Mouse (Mus musculus): ENCODE measurements around the gene Gm5485. TPM values are rescaled to one million over a fixed set of nuclear protein-coding genes. Genes with fewer than 3 reads are reported as not detected.

Gene Gm5485
- polyA plus RNA-seq, 1 experiment from 2014 or later: 0.58 TPM

DNA sequence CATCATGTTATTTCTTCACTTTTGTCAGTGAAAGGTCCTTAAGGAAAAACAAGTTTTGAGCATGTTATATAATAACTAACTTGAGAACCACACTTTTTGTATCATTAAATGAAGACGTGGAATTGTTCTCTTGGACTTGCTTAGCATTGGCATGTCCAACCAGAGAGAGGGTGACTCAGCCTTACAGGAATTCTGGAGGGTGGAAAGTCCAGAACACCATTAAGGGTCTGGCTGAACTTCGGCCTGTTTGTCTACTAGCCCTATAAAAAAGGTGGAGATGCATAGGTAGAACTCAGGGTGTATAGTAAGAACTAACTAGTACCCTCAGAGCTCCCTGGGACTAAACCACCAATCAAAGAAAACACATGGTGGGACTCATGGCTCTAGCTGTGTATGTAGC is 16.9 kb downstream of the Gm5485 start:
- TF ChIP-seq EP300 (optimal IDR thresholded peaks at IDR 0.05) (no peak), CTCF (IDR thresholded peaks at IDR 0.05; ENCODE audit: low read depth) (no peak)
- DNase-seq (ENCODE audit: low spot score): no peak
- no peak overlapping the region for H3K4me3 ChIP-seq (ENCODE audit: low read depth, low read length)
- WGBS: 78% methylated on average over 2 of the region's 2 CpGs
- H3K4me1 ChIP-seq (replicated peaks; ENCODE audit: control insufficient read depth, insufficient read depth): no peaks in the 10 kb centered on the region
- H3K4me2 ChIP-seq (replicated peaks; ENCODE audit: low read depth): no peak overlapping the region
- no peak overlapping the region for H3K9ac ChIP-seq (ENCODE audit: low read length)
- no peaks in the 10 kb centered on the region for H3K9me3 ChIP-seq (ENCODE audit: control insufficient read depth, low read length)
- no peaks in the 10 kb centered on the region for H3K36me3 ChIP-seq (ENCODE audit: control insufficient read depth, insufficient read depth, low read length)
- ATAC-seq (ENCODE audit: low FRiP score, low TSS enrichment): no peak
- H3K27ac ChIP-seq (replicated peaks): no peak overlapping the region
- no peaks in the 10 kb centered on the region for H3K27me3 ChIP-seq (ENCODE audit: control insufficient read depth, insufficient read depth, low read length)

DNA sequence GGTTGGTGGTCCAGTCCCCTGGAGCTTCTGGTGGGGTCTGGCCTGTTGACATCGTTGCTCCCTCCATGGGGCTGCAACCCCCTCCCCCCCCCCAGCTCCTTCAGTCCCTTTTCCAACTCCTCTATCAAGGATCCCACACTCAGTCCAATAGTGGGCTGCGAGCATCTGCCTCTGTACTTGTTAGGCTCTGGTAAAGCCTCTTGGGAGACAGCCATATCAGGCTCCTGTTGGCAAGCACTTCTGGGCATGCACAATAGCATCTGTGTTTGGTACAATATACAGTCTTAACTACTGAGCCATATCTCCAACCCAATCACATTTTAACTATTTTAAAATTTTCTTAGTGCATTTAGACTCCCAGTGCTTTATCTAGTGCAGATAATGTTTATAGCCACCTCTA is 25.2 kb downstream of the Gm5485 start:
- no peak for TF ChIP-seq CTCF (IDR thresholded peaks at IDR 0.05; ENCODE audit: low read depth)
- no peak for TF ChIP-seq EP300 (optimal IDR thresholded peaks at IDR 0.05)
- 62% methylated on average over 2 of the region's 2 CpGs for WGBS
- H3K9me3 ChIP-seq (ENCODE audit: control insufficient read depth, low read length): no peaks in the 10 kb centered on the region
- no peak overlapping the region for H3K27ac ChIP-seq (replicated peaks)
- no peaks in the 10 kb centered on the region for H3K4me1 ChIP-seq (replicated peaks; ENCODE audit: control insufficient read depth, insufficient read depth)
- no peaks in the 10 kb centered on the region for H3K36me3 ChIP-seq (ENCODE audit: control insufficient read depth, insufficient read depth, low read length)
- H3K9ac ChIP-seq (ENCODE audit: low read length): no peak overlapping the region
- H3K4me3 ChIP-seq (ENCODE audit: low read depth, low read length): no peak overlapping the region
- no peak for ATAC-seq (ENCODE audit: low FRiP score, low TSS enrichment)
- no peak for DNase-seq (ENCODE audit: low spot score)
- H3K4me2 ChIP-seq (replicated peaks; ENCODE audit: low read depth): no peak overlapping the region
- no peaks in the 10 kb centered on the region for H3K27me3 ChIP-seq (ENCODE audit: control insufficient read depth, insufficient read depth, low read length)

DNA sequence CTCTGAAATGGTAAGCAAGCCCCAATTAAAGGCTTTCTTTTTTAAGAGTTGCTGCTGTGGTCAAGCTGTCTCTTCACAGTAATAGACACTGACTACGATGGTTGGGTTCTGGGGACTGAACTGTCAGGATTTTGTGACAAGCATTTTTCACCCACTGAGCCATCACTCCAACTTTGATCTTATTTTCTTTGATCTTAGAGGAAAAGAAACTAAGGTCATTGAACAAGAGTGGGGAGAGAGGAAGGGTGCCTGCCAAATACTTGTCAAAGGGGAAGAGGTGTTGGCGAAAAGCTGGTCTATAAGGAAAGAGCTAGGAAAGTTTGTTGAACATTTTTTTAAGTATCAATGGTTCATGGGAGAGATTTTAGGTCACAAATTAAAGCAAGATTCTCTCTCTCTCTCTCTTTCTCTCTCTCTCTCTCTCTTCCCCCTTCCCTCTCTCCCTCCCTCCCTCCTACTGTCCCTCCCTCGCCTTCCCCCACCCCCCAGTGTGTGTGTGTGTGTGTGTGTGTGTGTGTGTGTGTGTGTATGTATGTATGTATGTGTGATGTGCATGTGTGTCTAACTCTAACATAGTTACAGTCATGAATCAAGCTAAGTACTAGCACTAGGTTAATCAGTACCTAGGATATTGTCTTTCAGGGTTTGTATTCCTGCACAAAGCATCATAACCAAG is 28.5 kb downstream of the Gm5485 start:
- no peak for ATAC-seq (ENCODE audit: low FRiP score, low TSS enrichment)
- 82% methylated on average over 3 of the region's 3 CpGs for WGBS
- Histone ChIP-seq H3K4me2 (replicated peaks; ENCODE audit: low read depth) (no peak overlapping the region), H3K4me3 (ENCODE audit: low read depth, low read length) (no peak overlapping the region), H3K27me3 (ENCODE audit: control insufficient read depth, insufficient read depth, low read length) (no peaks in the 10 kb centered on the region), H3K36me3 (ENCODE audit: control insufficient read depth, insufficient read depth, low read length) (no peaks in the 10 kb centered on the region), H3K27ac (replicated peaks) (no peak overlapping the region), H3K9me3 (ENCODE audit: control insufficient read depth, low read length) (no peaks in the 10 kb centered on the region), H3K9ac (ENCODE audit: low read length) (no peak overlapping the region), H3K4me1 (replicated peaks; ENCODE audit: control insufficient read depth, insufficient read depth) (no peaks in the 10 kb centered on the region)
- DNase-seq (ENCODE audit: low spot score): no peak
- TF ChIP-seq EP300 (optimal IDR thresholded peaks at IDR 0.05) (no peak), CTCF (IDR thresholded peaks at IDR 0.05; ENCODE audit: low read depth) (no peak)

DNA sequence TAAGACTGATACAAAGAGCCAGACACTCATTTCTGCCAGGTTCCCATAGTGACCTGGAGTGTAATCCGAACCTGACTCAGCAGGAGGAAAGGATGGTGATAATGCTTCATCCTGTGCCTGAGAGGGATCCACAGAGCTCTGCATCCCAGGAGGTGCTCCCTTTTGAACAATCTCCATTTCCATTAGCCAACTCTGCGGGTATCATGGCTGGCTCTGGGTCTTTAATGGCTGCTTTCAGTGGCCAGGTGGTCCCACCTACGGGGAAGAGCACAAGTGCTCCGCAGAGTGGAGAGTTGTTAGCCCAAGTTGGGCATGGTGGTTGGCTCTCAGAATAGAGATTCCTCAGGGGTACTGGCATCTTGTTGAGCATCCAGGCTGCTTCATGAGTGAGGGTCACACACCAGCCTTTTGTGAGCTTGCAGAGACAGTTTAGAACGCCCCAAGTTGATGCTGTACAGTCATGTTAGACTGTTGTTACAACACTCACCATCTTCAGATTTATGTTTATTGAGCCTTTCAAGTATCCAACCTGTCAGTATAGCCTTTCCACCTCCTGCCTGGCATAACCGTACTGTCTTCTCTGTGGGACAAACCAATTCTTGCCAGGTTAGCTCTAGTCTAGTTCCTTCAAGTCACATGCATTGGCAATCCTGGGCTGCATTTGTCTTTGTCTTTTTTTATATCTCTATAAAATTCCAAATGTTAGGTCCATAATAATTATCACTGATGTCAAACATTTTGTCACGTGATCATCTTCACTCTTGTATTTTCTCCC is 38.3 kb downstream of the Gm5485 start:
- H3K27me3 ChIP-seq (ENCODE audit: control insufficient read depth, insufficient read depth, low read length): no peaks in the 10 kb centered on the region
- no peak overlapping the region for H3K9ac ChIP-seq (ENCODE audit: low read length)
- no peak for TF ChIP-seq CTCF (IDR thresholded peaks at IDR 0.05; ENCODE audit: low read depth)
- TF ChIP-seq EP300 (optimal IDR thresholded peaks at IDR 0.05): no peak
- H3K9me3 ChIP-seq (ENCODE audit: control insufficient read depth, low read length): no peaks in the 10 kb centered on the region
- H3K4me2 ChIP-seq (replicated peaks; ENCODE audit: low read depth): no peak overlapping the region
- ATAC-seq (ENCODE audit: low FRiP score, low TSS enrichment): no peak
- no peak for DNase-seq (ENCODE audit: low spot score)
- no peaks in the 10 kb centered on the region for H3K4me1 ChIP-seq (replicated peaks; ENCODE audit: control insufficient read depth, insufficient read depth)
- H3K4me3 ChIP-seq (ENCODE audit: low read depth, low read length): no peak overlapping the region
- H3K36me3 ChIP-seq (ENCODE audit: control insufficient read depth, insufficient read depth, low read length): no peaks in the 10 kb centered on the region
- WGBS: 81% methylated on average over 7 of the region's 7 CpGs
- no peak overlapping the region for H3K27ac ChIP-seq (replicated peaks)

DNA sequence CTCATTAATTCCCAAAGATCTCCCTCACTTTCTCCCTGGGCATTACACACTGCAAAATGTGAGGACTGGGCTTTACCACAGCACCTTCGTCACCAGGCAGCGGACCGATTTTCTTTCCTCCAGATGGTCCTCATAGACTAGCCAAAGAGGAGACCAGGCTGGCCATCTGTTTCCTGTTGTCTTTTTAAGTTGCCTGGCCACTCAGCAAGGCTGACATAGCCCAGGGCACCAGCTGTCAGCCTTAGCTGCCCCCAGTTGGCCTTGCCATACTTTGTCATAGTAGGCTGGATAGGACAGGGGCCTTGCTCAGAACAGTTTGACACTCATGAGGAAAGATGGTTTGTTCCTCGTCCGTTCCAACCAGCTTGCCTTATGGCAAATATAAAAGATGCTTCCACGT is 39.8 kb downstream of the Gm5485 start:
- 66% methylated on average over 6 of the region's 6 CpGs for WGBS
- Histone ChIP-seq H3K4me1 (replicated peaks; ENCODE audit: control insufficient read depth, insufficient read depth) (no peaks in the 10 kb centered on the region), H3K27me3 (ENCODE audit: control insufficient read depth, insufficient read depth, low read length) (no peaks in the 10 kb centered on the region), H3K4me2 (replicated peaks; ENCODE audit: low read depth) (no peak overlapping the region), H3K9ac (ENCODE audit: low read length) (no peak overlapping the region), H3K4me3 (ENCODE audit: low read depth, low read length) (no peak overlapping the region), H3K27ac (replicated peaks) (no peak overlapping the region), H3K36me3 (ENCODE audit: control insufficient read depth, insufficient read depth, low read length) (no peaks in the 10 kb centered on the region), H3K9me3 (ENCODE audit: control insufficient read depth, low read length) (no peaks in the 10 kb centered on the region)
- TF ChIP-seq EP300 (optimal IDR thresholded peaks at IDR 0.05): no peak
- no peak for TF ChIP-seq CTCF (IDR thresholded peaks at IDR 0.05; ENCODE audit: low read depth)
- DNase-seq (ENCODE audit: low spot score) (no peak), ATAC-seq (ENCODE audit: low FRiP score, low TSS enrichment) (no peak)

DNA sequence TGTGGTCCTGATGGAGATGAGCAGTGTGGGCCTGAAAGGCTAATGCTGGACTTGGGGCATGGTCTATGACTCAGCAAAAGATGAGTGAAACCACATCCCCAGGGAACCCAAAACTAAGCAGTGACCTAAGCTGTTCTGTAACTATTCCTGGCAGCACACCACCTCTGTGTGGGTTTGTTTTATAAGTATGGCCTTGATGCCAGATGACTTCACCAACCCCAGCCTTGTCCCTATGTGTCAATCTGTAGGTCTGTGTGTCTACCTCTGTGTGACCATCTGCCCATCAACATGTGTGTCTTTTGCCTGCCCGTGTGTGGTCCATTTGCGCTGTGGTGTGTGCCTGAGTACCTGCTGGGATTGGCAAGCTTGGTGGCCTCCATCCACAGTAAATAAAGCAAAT is 44.1 kb downstream of the Gm5485 start:
- WGBS: 82% methylated on average over 2 of the region's 2 CpGs
- ATAC-seq (ENCODE audit: low FRiP score, low TSS enrichment): no peak

More for the DNA sequence above, 44.1 kb downstream of the Gm5485 start:
- no peak overlapping the region for H3K4me2 ChIP-seq (replicated peaks; ENCODE audit: low read depth)
- DNase-seq (ENCODE audit: low spot score): no peak
- no peaks in the 10 kb centered on the region for H3K36me3 ChIP-seq (ENCODE audit: control insufficient read depth, insufficient read depth, low read length)
- H3K27me3 ChIP-seq (ENCODE audit: control insufficient read depth, insufficient read depth, low read length): no peaks in the 10 kb centered on the region
- H3K4me1 ChIP-seq (replicated peaks; ENCODE audit: control insufficient read depth, insufficient read depth): no peaks in the 10 kb centered on the region
- H3K9ac ChIP-seq (ENCODE audit: low read length): no peak overlapping the region
- no peaks in the 10 kb centered on the region for H3K9me3 ChIP-seq (ENCODE audit: control insufficient read depth, low read length)
- H3K4me3 ChIP-seq (ENCODE audit: low read depth, low read length): no peak overlapping the region
- no peak for TF ChIP-seq CTCF (IDR thresholded peaks at IDR 0.05; ENCODE audit: low read depth)
- TF ChIP-seq EP300 (optimal IDR thresholded peaks at IDR 0.05): no peak
- H3K27ac ChIP-seq (replicated peaks): no peak overlapping the region
